Comparison of ENCODE assay signal across 15 mouse cellular contexts in genomic region chr3:142498941-142499340, GRCm38 (mm10). TPM values are rescaled to one million over a fixed set of nuclear protein-coding genes. Genes with fewer than 3 reads are reported as not detected.
DNase-seq lines count a peak whose midpoint lies in the region; ATAC-seq lines count a peak whose summit lies in the region.
"Had no signal": no experiment of that assay in that cellular context is flagged by ENCODE, and none has a peak within 500 bp of the region (broad histone marks: within the 10 kb centered on the region; RNA-seq: fewer than 3 reads in every experiment).

No protein-coding gene starts in this region.

- no peak overlapping the region for H3K4me3 ChIP-seq in midbrain, embryonic 15.5 days
- H3K4me3 ChIP-seq in midbrain, embryonic 13.5 days (replicated peaks) = no peak overlapping the region
- H3K4me3 ChIP-seq: embryonic facial prominence, embryonic 12.5 days; limb, embryonic 15.5 days; lung, embryonic 15.5 days had no signal

- intact Hi-C loops in heart, postnatal 36 days (cut with DNase I) = no loop called here

- no peaks in the 10 kb centered on the region for H3K9me3 ChIP-seq in midbrain, embryonic 15.5 days
- no peaks in the 10 kb centered on the region for H3K9me3 ChIP-seq in midbrain, embryonic 13.5 days
- H3K9me3 ChIP-seq: embryonic facial prominence, embryonic 12.5 days; limb, embryonic 15.5 days; lung, embryonic 15.5 days had no signal

- no peaks in the 10 kb centered on the region for H3K27me3 ChIP-seq in midbrain, embryonic 15.5 days (replicated peaks)
- H3K27me3 ChIP-seq in midbrain, embryonic 13.5 days = no peaks in the 10 kb centered on the region
- H3K27me3 ChIP-seq: embryonic facial prominence, embryonic 12.5 days; limb, embryonic 15.5 days had no signal

- H3K36me3 ChIP-seq in midbrain, embryonic 15.5 days (replicated peaks) = no peaks in the 10 kb centered on the region
- no peaks in the 10 kb centered on the region for H3K36me3 ChIP-seq in midbrain, embryonic 13.5 days
- H3K36me3 ChIP-seq: embryonic facial prominence, embryonic 12.5 days; limb, embryonic 15.5 days; lung, embryonic 15.5 days had no signal

- H3K9ac ChIP-seq in midbrain, embryonic 15.5 days = no peak overlapping the region
- no peak overlapping the region for H3K9ac ChIP-seq in midbrain, embryonic 13.5 days (replicated peaks)
- H3K9ac ChIP-seq: embryonic facial prominence, embryonic 12.5 days; limb, embryonic 15.5 days; lung, embryonic 15.5 days had no signal

- H3K27ac ChIP-seq in midbrain, embryonic 15.5 days = no peak overlapping the region
- no peak overlapping the region for H3K27ac ChIP-seq in midbrain, embryonic 13.5 days
- H3K27ac ChIP-seq: embryonic facial prominence, embryonic 12.5 days; limb, embryonic 15.5 days; lung, embryonic 15.5 days had no signal

- H3K4me2 ChIP-seq in midbrain, embryonic 15.5 days = no peak overlapping the region
- H3K4me2 ChIP-seq in midbrain, embryonic 13.5 days (replicated peaks) = no peak overlapping the region
- H3K4me2 ChIP-seq: embryonic facial prominence, embryonic 12.5 days; limb, embryonic 15.5 days; lung, embryonic 15.5 days had no signal

- 84% methylated on average over 5 of the region's 5 CpGs for WGBS in midbrain, embryonic 15.5 days
- WGBS in midbrain, embryonic 13.5 days = 93% methylated on average over 5 of the region's 5 CpGs

- H3K4me1 ChIP-seq in midbrain, embryonic 15.5 days = no peaks in the 10 kb centered on the region
- no peaks in the 10 kb centered on the region for H3K4me1 ChIP-seq in midbrain, embryonic 13.5 days (replicated peaks)
- H3K4me1 ChIP-seq: limb, embryonic 15.5 days had no signal

- 0 out of 2 replicates have a peak, but pooled peaks have one; percentile 33 for ATAC-seq in midbrain, embryonic 15.5 days (replicated peaks)
- ATAC-seq in midbrain, embryonic 13.5 days = no peak
- ATAC-seq: CD4-positive, CD25-positive, alpha-beta regulatory T cell, adult 4 months had no signal

- peak; percentile 78 for DNase-seq in heart, adult 11 months
- DNase-seq in heart, postnatal 36 days = no peak
- DNase-seq in cerebellum, adult 9-10 months = peak; percentile 87
- DNase-seq in testis, postnatal 14 days (ENCODE audit: low spot score) = no peak
- DNase-seq in heart, adult 8-10 months (ENCODE audit: low spot score) = no peak
- DNase-seq in B cell, adult 2 months = no peak
- DNase-seq: kidney, adult 11 months; kidney, postnatal 4 days; thymus, postnatal 25 days had no signal

RNA-seq across cellular contexts. Expression of gene Gbp5, which starts 5.2 kb away (rescaled TPM):
- 10 to 100 TPM in 1 of 2 experiments, 1 to 10 TPM in 1; 6.7 to 11.9 TPM for total RNA-seq in heart, postnatal 36 days (2021)
- 0.22 and 0.30 TPM in 2 replicates for polyA plus RNA-seq in midbrain, embryonic 15.5 days (2015; fragmentation: Nextera tagmentation; extraction: Ambion mirVana)
- 0.07 TPM in 1 of 2 replicates, not detected in the other for polyA plus RNA-seq in midbrain, embryonic 13.5 days (2015; fragmentation: Nextera tagmentation; extraction: Ambion mirVana)
- total RNA-seq in heart, adult 8-10 months (2022) = 1 to 10 TPM; 6.6 to 8.4 (median 7.6) TPM
- polyA plus RNA-seq: limb, embryonic 15.5 days had no signal

RNA-seq across cellular contexts. Expression of gene Gbp7, which starts 31.2 kb away (rescaled TPM):
- 10 to 100 TPM in 1 of 2 experiments, 1 to 10 TPM in 1; 8.5 to 14.3 TPM for total RNA-seq in heart, postnatal 36 days (2021)
- 2.1 and 2.5 TPM in 2 replicates for polyA plus RNA-seq in midbrain, embryonic 15.5 days (2015; fragmentation: Nextera tagmentation; extraction: Ambion mirVana)
- polyA plus RNA-seq in midbrain, embryonic 13.5 days (2015; fragmentation: Nextera tagmentation; extraction: Ambion mirVana) = 1.2 and 1.3 TPM in 2 replicates
- 1 to 10 TPM; 6.2 to 8.1 (median 7.3) TPM for total RNA-seq in heart, adult 8-10 months (2022)

Comparison
In these comparisons a context has a peak if more than half of its experiments do, and no peak if none do; other contexts are left out.
1. DNase-seq: peak in heart, adult 11 months (single experiment) and cerebellum, adult 9-10 months (single experiment); none in heart, postnatal 36 days (0 of 2), testis, postnatal 14 days (single experiment), heart, adult 8-10 months (single experiment) and B cell, adult 2 months (0 of 2).